Mouse (Mus musculus) intestine, embryonic 16.5 days (tissue): ENCODE measurements around the gene Snrnp200. TPM values are rescaled to one million over a fixed set of nuclear protein-coding genes. Genes with fewer than 3 reads are reported as not detected.
"Not testable (repeated sequence)": the region's sequence is repeated elsewhere in the genome, so short reads cannot be mapped to it uniquely, and the experiment has no call there.

Experiments used
- ATAC-seq: fragments of 200-750 bp; cut with Nextera tagmentation; 2 replicates; pipeline ENCODE4 v1.8.0; 2017; ENCODE audit warnings: moderate TSS enrichment, moderate library complexity
- H3K27ac ChIP-seq: fragments of 300-500 bp; sonication (generic); 2 replicates; pipeline ENCODE4 v1.5.1; 2014; ENCODE audit warnings: mild to moderate bottlenecking, low read length
- H3K27me3 ChIP-seq: fragments of 300-500 bp; sonication (generic); replicated peaks from 2 replicates; pipeline ENCODE4 v1.6.1; 2014; ENCODE audit warnings: low read length, control low read depth, mixed read lengths; ENCODE audit not compliant: control insufficient read depth, insufficient read depth
- H3K36me3 ChIP-seq: fragments of 300-500 bp; sonication (generic); 2 replicates; pipeline ENCODE4 v1.6.1; 2014; ENCODE audit warnings: low read length, control low read depth; ENCODE audit not compliant: control insufficient read depth, insufficient read depth
- H3K4me1 ChIP-seq: fragments of 300-500 bp; sonication (generic); 2 replicates; pipeline ENCODE4 v1.6.1; 2014; ENCODE audit warnings: low read length, control low read depth, mixed read lengths; ENCODE audit not compliant: control insufficient read depth, insufficient read depth
- H3K4me2 ChIP-seq: fragments of 300-500 bp; sonication (generic); 2 replicates; pipeline ENCODE4 v1.6.1; 2014; ENCODE audit warnings: low read depth, low read length, control low read depth
- H3K4me3 ChIP-seq: fragments of 300-500 bp; sonication (generic); 2 replicates; pipeline ENCODE4 v1.5.1; 2014; ENCODE audit warnings: mild to moderate bottlenecking, low read length
- H3K9ac ChIP-seq: fragments of 300-500 bp; sonication (generic); 2 replicates; pipeline ENCODE4 v1.6.1; 2014; ENCODE audit warnings: low read depth, low read length
- H3K9me3 ChIP-seq: fragments of 300-500 bp; sonication (generic); 2 replicates; pipeline ENCODE4 v1.6.1; 2016; ENCODE audit warnings: low read length, control low read depth; ENCODE audit not compliant: control insufficient read depth
- WGBS: fragments of 180-500 bp; shearing (Covaris S2); extraction: QIAGEN DNeasy Blood & Tissue Kit; methylation state at CpG from one replicate; pipeline ENCODE4 v1.1.7; 2014; 5-methylcytosine and 5-hydroxymethylcytosine counted together
- polyA plus RNA-seq: library from polyadenylated mRNA; unstranded; fragments of >200 nt; fragmentation: Nextera tagmentation; extraction: Ambion mirVana; gene quantifications from 2 replicates; pipeline ENCODE4 v1.2.1, GENCODE M21; 2015

Gene Snrnp200
- polyA plus RNA-seq, 1 experiment from 2014 or later: 37.7 TPM

DNA sequence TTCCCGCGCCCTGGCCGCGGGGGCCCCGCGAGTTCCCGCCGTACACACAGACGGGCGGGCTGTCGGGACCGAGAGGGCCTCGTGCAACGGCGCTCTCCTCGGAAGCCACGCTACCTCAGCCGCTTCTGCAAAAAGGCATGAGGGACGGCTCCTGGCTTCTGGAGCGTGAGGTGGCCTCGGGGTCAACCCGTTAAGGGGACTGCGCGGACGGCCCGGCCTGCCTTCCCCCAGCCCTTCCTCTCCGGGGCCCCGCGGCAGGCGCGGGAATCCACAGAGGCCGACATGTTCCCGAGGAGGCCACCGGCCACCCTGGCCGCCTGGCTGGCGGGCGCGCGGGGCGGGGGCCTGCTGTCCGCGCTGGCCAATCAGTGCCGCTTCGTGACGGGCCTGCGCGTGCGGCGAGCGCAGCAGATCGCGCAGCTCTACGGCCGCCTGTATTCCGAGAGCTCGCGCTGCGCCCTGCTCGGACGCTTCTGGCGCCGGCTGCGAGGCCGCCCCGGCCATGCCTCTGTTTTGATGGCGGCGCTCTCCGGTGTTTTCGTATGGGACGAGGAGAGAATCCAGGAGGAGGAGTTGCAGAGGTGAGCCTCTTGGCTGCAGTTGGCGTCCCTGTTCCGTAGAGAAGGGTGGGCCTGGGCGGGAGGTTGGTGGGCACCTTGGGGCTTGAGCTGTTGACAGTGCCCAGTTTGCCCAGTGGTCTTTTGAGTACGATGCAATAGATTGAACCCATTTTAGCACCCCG is 62.3 kb downstream of the Snrnp200 start:
- peak; percentile 94 for ATAC-seq
- H3K4me1 ChIP-seq: peaks cover 13% of the 10 kb centered on the region
- H3K27ac ChIP-seq: peak overlapping the region; percentile 98
- H3K4me2 ChIP-seq: peak overlapping the region; percentile 80
- no peaks in the 10 kb centered on the region for H3K9me3 ChIP-seq
- H3K9ac ChIP-seq: peak overlapping the region; percentile 93
- peak overlapping the region; percentile 87 for H3K4me3 ChIP-seq
- H3K27me3 ChIP-seq: no peaks in the 10 kb centered on the region
- WGBS: under 1% methylated on average over 66 of the region's 75 CpGs
- no peaks in the 10 kb centered on the region for H3K36me3 ChIP-seq

DNA sequence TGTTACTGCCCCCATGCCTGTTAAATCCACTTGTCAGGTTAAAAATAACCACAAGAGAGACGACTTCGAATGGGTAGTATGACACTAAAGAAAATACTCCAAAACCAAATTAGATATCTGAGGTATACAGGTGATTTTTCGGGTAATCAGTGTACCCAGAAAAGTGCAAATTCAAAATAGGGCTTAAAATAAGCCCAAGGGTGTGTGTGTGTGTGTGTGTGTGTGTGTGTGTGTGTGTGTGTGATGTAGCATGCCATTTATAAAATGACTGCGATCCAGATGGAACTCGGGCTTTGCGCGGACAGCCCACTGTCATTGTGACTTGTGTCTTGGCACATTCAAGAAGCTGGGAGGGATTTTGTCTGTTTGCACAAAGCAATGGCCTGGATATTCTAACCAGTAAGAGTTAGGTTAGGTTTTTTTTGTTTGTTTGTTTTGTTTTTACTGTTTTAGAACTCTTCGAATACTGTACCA is 62.9 kb downstream of the Snrnp200 start:
- ATAC-seq: no peak
- Histone ChIP-seq H3K9ac (peak overlapping the region; percentile 93), H3K27me3 (no peaks in the 10 kb centered on the region), H3K4me2 (peak overlapping the region; percentile 80), H3K4me3 (peak overlapping the region; percentile 87), H3K36me3 (no peaks in the 10 kb centered on the region), H3K9me3 (no peaks in the 10 kb centered on the region), H3K4me1 (peaks cover 15% of the 10 kb centered on the region), H3K27ac (peak overlapping the region; percentile 98; the same call in 1 of the 2 replicates)
- WGBS: 7% methylated on average over 8 of the region's 8 CpGs

DNA sequence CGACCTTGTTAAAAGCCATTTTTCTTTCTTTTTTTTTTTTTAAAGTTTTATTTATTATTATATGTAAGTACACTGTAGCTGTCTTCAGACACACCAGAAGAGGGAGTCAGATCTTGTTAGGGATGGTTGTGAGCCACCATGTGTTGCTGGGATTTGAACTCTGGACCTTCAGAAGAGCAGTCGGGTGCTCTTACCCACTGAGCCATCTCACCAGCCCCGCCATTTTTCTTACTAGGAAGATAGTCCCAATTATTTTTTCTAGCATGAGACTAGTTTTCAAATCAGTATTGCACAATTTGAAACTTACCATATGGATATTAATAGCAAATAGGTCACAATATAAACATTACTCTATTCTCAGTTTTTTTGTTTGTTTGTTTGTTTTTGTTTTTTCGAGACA is 63.9 kb downstream of the Snrnp200 start:
- not testable (repeated sequence) for H3K9ac ChIP-seq, H3K36me3 ChIP-seq, H3K27me3 ChIP-seq, H3K4me3 ChIP-seq, H3K9me3 ChIP-seq, H3K27ac ChIP-seq, ATAC-seq
- H3K4me2 ChIP-seq: peak overlapping the region; percentile 80
- peaks cover 15% of the 10 kb centered on the region for H3K4me1 ChIP-seq
- WGBS: 88% methylated on average over 4 of the region's 4 CpGs

DNA sequence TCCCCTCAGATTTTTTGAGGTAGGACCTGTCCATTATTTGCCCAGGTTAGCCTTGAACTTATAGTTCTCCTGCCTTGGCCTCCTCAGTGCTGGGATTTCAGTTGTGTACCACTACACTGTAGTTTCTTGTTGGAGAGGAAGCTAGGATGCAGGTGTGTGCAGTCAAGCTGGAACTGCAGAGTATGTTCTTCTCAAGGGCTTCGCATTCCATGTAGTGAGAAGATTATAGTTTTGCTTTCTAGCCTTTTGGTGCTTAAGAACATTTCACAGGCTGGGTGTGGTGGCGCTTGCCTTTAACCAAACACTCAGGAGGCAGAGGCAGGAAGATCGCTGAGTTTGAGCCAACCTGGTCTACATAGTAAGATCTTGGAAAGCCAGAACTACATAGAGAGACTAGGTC is 64.6 kb downstream of the Snrnp200 start:
- Histone ChIP-seq H3K36me3 (no peaks in the 10 kb centered on the region), H3K4me3 (no peak overlapping the region), H3K9ac (no peak overlapping the region), H3K27me3 (no peaks in the 10 kb centered on the region), H3K4me2 (no peak overlapping the region), H3K4me1 (peaks cover 15% of the 10 kb centered on the region), H3K27ac (no peak overlapping the region), H3K9me3 (no peaks in the 10 kb centered on the region)
- no peak for ATAC-seq
- 96% methylated on average over 3 of the region's 3 CpGs for WGBS

DNA sequence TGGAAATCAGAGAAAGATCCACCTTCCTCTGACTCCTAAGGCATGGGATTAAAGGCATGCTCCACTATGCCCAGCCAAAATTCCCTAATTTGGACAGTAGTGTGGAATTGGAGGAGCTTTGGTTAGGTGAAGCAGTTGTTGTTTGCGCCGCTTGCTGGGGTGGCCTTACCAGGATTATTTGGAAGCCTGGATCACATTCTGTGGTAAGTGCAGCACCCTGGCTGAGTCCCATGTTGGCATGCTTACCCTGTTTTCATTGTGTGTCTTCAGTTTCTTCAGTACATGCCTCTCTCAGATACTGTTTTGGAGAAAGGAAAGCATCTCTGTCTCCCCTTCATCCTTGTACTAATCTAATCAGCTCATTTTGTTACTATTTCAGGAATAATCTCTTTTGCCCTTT is 66.4 kb downstream of the Snrnp200 start:
- H3K4me2 ChIP-seq: no peak overlapping the region
- ATAC-seq: no peak
- H3K27ac ChIP-seq: no peak overlapping the region
- H3K9ac ChIP-seq: no peak overlapping the region
- H3K9me3 ChIP-seq: no peaks in the 10 kb centered on the region
- WGBS: 86% methylated on average over 2 of the region's 2 CpGs
- H3K36me3 ChIP-seq: no peaks in the 10 kb centered on the region
- H3K27me3 ChIP-seq: no peaks in the 10 kb centered on the region
- H3K4me1 ChIP-seq: peaks cover 17% of the 10 kb centered on the region
- no peak overlapping the region for H3K4me3 ChIP-seq

DNA sequence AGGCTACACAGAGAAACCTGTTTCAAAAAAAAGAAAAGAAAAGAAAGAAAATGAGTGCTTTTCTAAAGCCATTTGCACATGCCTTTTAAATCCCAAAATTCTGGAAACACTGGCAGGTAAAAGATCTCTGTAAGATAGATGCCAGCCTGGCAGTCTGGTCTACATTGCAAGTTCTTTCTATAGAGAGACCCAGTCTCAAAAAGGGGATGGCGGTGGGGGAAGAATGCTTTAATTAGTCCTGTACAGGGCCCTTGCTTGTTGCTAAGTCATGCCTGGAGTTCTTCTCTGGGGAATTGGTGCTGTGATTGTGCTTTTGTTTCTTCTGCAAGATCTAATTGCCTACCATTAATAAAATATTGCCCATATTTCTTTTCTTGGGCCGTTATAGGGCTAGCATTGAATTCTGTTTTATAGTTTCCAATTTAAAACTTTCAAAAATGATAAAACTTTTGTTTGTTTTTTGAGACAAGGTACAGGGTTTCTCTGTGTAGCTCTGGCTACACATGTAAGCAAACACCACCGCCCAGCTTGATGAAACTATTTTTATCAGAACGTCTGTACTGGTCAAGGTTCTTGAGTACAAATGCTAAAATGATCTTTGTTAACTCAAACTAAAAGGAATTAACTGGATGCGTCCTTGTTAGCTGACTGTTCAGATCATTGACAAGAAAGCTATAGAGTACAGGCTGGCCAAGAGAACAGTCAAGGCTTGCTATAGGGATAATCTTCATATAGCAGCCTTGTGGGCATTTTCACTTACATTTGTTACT is 67.5 kb downstream of the Snrnp200 start:
- Histone ChIP-seq H3K27ac (no peak overlapping the region), H3K4me3 (no peak overlapping the region), H3K4me1 (peaks cover 17% of the 10 kb centered on the region), H3K9ac (no peak overlapping the region), H3K9me3 (no peaks in the 10 kb centered on the region), H3K36me3 (no peaks in the 10 kb centered on the region), H3K27me3 (no peaks in the 10 kb centered on the region), H3K4me2 (no peak overlapping the region)
- ATAC-seq: no peak
- 62% methylated on average over 5 of the region's 5 CpGs for WGBS

DNA sequence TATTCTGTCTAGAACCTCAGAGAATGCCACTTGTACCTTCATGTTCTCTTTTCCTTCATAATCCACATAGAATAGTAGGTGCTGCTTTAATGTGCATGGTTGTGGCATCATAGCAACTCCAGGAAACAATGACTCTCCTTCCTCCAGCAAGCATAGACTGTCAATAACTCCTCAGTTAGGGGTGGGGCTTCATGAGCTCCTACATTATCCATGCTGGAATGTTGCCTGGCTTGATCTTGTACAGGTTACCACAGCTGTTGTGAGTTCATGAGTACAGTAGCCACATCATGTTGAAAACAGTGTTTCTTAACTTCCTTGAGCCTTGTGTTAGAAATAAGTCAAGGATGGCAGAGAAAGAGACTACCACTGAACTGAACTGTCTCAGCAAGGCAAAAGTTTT is 70.0 kb downstream of the Snrnp200 start:
- Histone ChIP-seq H3K4me1 (peaks cover 14% of the 10 kb centered on the region), H3K4me2 (no peak overlapping the region), H3K9me3 (no peaks in the 10 kb centered on the region), H3K36me3 (no peaks in the 10 kb centered on the region), H3K27ac (no peak overlapping the region), H3K9ac (no peak overlapping the region), H3K27me3 (no peaks in the 10 kb centered on the region), H3K4me3 (no peak overlapping the region)
- no peak for ATAC-seq

Other genes starting within 250 kb of the Snrnp200 start
- 6.9 and 7.6 TPM in 2 replicates for gene Ap4e1, start 199.7 kb upstream of the Snrnp200 start, polyA plus RNA-seq
- gene Blvra, start 137.7 kb upstream of the Snrnp200 start, polyA plus RNA-seq: 63.9 TPM in 2 replicates
- gene Ncaph, start 74.4 kb upstream of the Snrnp200 start, polyA plus RNA-seq: 56.9 and 63.5 TPM in 2 replicates
- gene Itpripl1, start 64.9 kb upstream of the Snrnp200 start, polyA plus RNA-seq: 24.5 and 25.0 TPM in 2 replicates
- 1.4 TPM in 2 replicates for gene 1810024B03Rik, start 106 bp upstream of the Snrnp200 start, polyA plus RNA-seq
- gene Ciao1, start 39.4 kb downstream of the Snrnp200 start, polyA plus RNA-seq: 63.1 and 63.3 TPM in 2 replicates
- 23.1 and 24.9 TPM in 2 replicates for gene Tmem127, start 39.5 kb downstream of the Snrnp200 start, polyA plus RNA-seq
- 77.6 and 78.1 TPM in 2 replicates for gene Stard7, start 61.8 kb downstream of the Snrnp200 start, polyA plus RNA-seq
- 2.1 and 3.5 TPM in 2 replicates for gene Dusp2, start 127.8 kb downstream of the Snrnp200 start, polyA plus RNA-seq
- gene Astl, start 130.3 kb downstream of the Snrnp200 start, polyA plus RNA-seq: not detected in 2 replicates
- gene Adra2b, start 154.8 kb downstream of the Snrnp200 start, polyA plus RNA-seq: 1.3 and 2.0 TPM in 2 replicates
- gene Gpat2, start 216.8 kb downstream of the Snrnp200 start, polyA plus RNA-seq: 0.09 and 0.12 TPM in 2 replicates
- gene Fahd2a, start 236.2 kb downstream of the Snrnp200 start, polyA plus RNA-seq: 24.8 and 27.8 TPM in 2 replicates